Mouse (Mus musculus) brown adipose tissue, adult 24 weeks (tissue): Measurements from ENCODE around the gene Pknox2. TPM values are rescaled to one million over a fixed set of nuclear protein-coding genes. Genes with fewer than 3 reads are reported as not detected.

Source experiments
- H3K27ac ChIP-seq: fragments of 200-500 bp; replicated peaks from 2 replicates; pipeline ENCODE4 v1.5.1; 2012; ENCODE audit warnings: low read depth, mild to moderate bottlenecking, low read length
- H3K4me1 ChIP-seq: fragments of 200-500 bp; 2 replicates; pipeline ENCODE4 v1.6.1; 2012; ENCODE audit warnings: low read length, mixed read lengths; ENCODE audit not compliant: control insufficient read depth, insufficient read depth, insufficient read length
- H3K4me3 ChIP-seq: fragments of 200-500 bp; 2 replicates; pipeline ENCODE4 v1.5.1; 2012; ENCODE audit warnings: low read depth, mild to moderate bottlenecking, low read length, moderate library complexity; ENCODE audit not compliant: insufficient read depth
- polyA plus RNA-seq: library from polyadenylated mRNA; stranded (reverse); fragments of >200 nt; gene quantifications from 2 replicates; pipeline ENCODE4 v1.2.4, GENCODE M21; 2012; ENCODE audit not compliant: missing spikeins, insufficient read depth, insufficient read length

Gene Pknox2
- polyA plus RNA-seq, 1 experiment, result 1.7 TPM

- H3K4me1 ChIP-seq, result no peaks in the 10 kb centered on the region
- no peak overlapping the region for H3K27ac ChIP-seq
- no peak overlapping the region for H3K4me3 ChIP-seq
These were observed 230.8 kb downstream of the Pknox2 start for GRCm38 (mm10) chr9:36916362-36916761.

- H3K4me1 ChIP-seq, result no peaks in the 10 kb centered on the region
- no peak overlapping the region for H3K27ac ChIP-seq
- H3K4me3 ChIP-seq, result no peak overlapping the region
These were observed 241.8 kb downstream of the Pknox2 start for GRCm38 (mm10) chr9:36905452-36905851.

- Histone ChIP-seq H3K4me3 (no peak overlapping the region), H3K27ac (no peak overlapping the region), H3K4me1 (no peaks in the 10 kb centered on the region)
These were observed 246.7 kb downstream of the Pknox2 start for GRCm38 (mm10) chr9:36900464-36900863.

- Histone ChIP-seq H3K4me1 (no peaks in the 10 kb centered on the region), H3K4me3 (no peak overlapping the region), H3K27ac (no peak overlapping the region)
These were observed 248.6 kb downstream of the Pknox2 start for GRCm38 (mm10) chr9:36898560-36898959.

GRCm38 (mm10) chr9:36895009-36895693, 252.1 kb downstream of the Pknox2 start:
- Histone ChIP-seq H3K4me1 (no peaks in the 10 kb centered on the region), H3K4me3 (no peak overlapping the region), H3K27ac (no peak overlapping the region)

GRCm38 (mm10) chr9:36894242-36894641, 253.0 kb downstream of the Pknox2 start:
- no peak overlapping the region for H3K4me3 ChIP-seq

GRCm38 (mm10) chr9:36893413-36893990, 253.7 kb downstream of the Pknox2 start:
- no peaks in the 10 kb centered on the region for H3K4me1 ChIP-seq
- no peak overlapping the region for H3K27ac ChIP-seq
- H3K4me3 ChIP-seq, result no peak overlapping the region

More at GRCm38 (mm10) chr9:36894242-36894641, 253.0 kb downstream of the Pknox2 start:
- Histone ChIP-seq H3K4me1 (no peaks in the 10 kb centered on the region), H3K27ac (no peak overlapping the region)

GRCm38 (mm10) chr9:36890552-36890951, 256.7 kb downstream of the Pknox2 start:
- H3K27ac ChIP-seq, result no peak overlapping the region
- H3K4me3 ChIP-seq, result no peak overlapping the region
- no peaks in the 10 kb centered on the region for H3K4me1 ChIP-seq

- Histone ChIP-seq H3K27ac (no peak overlapping the region), H3K4me3 (no peak overlapping the region), H3K4me1 (no peaks in the 10 kb centered on the region)
These were observed 262.0 kb downstream of the Pknox2 start for GRCm38 (mm10) chr9:36885237-36885636.

- Histone ChIP-seq H3K4me3 (no peak overlapping the region), H3K27ac (no peak overlapping the region), H3K4me1 (no peaks in the 10 kb centered on the region)
These were observed 263.6 kb downstream of the Pknox2 start for GRCm38 (mm10) chr9:36883569-36883968.

- Histone ChIP-seq H3K4me1 (no peaks in the 10 kb centered on the region), H3K27ac (no peak overlapping the region), H3K4me3 (no peak overlapping the region)
These were observed 265.0 kb downstream of the Pknox2 start for GRCm38 (mm10) chr9:36882034-36882745.

- Histone ChIP-seq H3K4me1 (no peaks in the 10 kb centered on the region), H3K27ac (no peak overlapping the region), H3K4me3 (no peak overlapping the region)
These were observed 265.6 kb downstream of the Pknox2 start for GRCm38 (mm10) chr9:36881615-36882014.

GRCm38 (mm10) chr9:36876787-36877186, 270.4 kb downstream of the Pknox2 start:
- Histone ChIP-seq H3K27ac (no peak overlapping the region), H3K4me1 (no peaks in the 10 kb centered on the region), H3K4me3 (no peak overlapping the region)

GRCm38 (mm10) chr9:36876313-36876712, 270.9 kb downstream of the Pknox2 start:
- no peak overlapping the region for H3K27ac ChIP-seq
- H3K4me1 ChIP-seq, result no peaks in the 10 kb centered on the region
- H3K4me3 ChIP-seq, result no peak overlapping the region

GRCm38 (mm10) chr9:36873796-36874195, 273.4 kb downstream of the Pknox2 start:
- H3K27ac ChIP-seq, result no peak overlapping the region
- no peaks in the 10 kb centered on the region for H3K4me1 ChIP-seq
- H3K4me3 ChIP-seq, result no peak overlapping the region

GRCm38 (mm10) chr9:36870263-36870662, 276.9 kb downstream of the Pknox2 start:
- H3K4me1 ChIP-seq, result no peaks in the 10 kb centered on the region

More at GRCm38 (mm10) chr9:36870263-36870662, 276.9 kb downstream of the Pknox2 start:
- Histone ChIP-seq H3K27ac (no peak overlapping the region), H3K4me3 (no peak overlapping the region)
